Mouse (Mus musculus) embryonic facial prominence, embryonic 13.5 days (tissue): Measurements from ENCODE around the gene Gdpgp1. TPM values are rescaled to one million over a fixed set of nuclear protein-coding genes. Genes with fewer than 3 reads are reported as not detected.

ENCODE experiments used
- ATAC-seq: fragments of 200-750 bp; cut with Nextera tagmentation; 2 replicates; pipeline ENCODE4 v1.8.0; 2017; ENCODE audit warnings: low read depth; ENCODE audit not compliant: insufficient number of reproducible peaks, insufficient read depth, low FRiP score, low TSS enrichment
- H3K27ac ChIP-seq: fragments of 300-500 bp; sonication (generic); 2 replicates; pipeline ENCODE4 v1.5.1; 2015; ENCODE audit warnings: moderate library complexity, mild to moderate bottlenecking, inconsistent platforms
- H3K27me3 ChIP-seq: fragments of 300-500 bp; sonication (generic); 2 replicates; pipeline ENCODE4 v1.6.1; 2015; ENCODE audit warnings: mild to moderate bottlenecking, inconsistent platforms
- H3K36me3 ChIP-seq: fragments of 300-500 bp; sonication (generic); 2 replicates; pipeline ENCODE4 v1.6.1; 2015; ENCODE audit warnings: mild to moderate bottlenecking, inconsistent platforms
- H3K4me1 ChIP-seq: fragments of 300-500 bp; sonication (generic); 2 replicates; pipeline ENCODE4 v1.6.1; 2015; ENCODE audit warnings: inconsistent platforms
- H3K4me2 ChIP-seq: fragments of 300-500 bp; sonication (generic); 2 replicates; pipeline ENCODE4 v1.6.1; 2015; ENCODE audit warnings: moderate library complexity, mild to moderate bottlenecking, inconsistent platforms
- H3K4me3 ChIP-seq: fragments of 300-500 bp; sonication (generic); 2 replicates; pipeline ENCODE4 v1.5.1; 2015; ENCODE audit warnings: mild to moderate bottlenecking, inconsistent platforms
- H3K9ac ChIP-seq: fragments of 300-500 bp; sonication (generic); 2 replicates; pipeline ENCODE4 v1.6.1; 2015; ENCODE audit warnings: mild to moderate bottlenecking, inconsistent platforms
- H3K9me3 ChIP-seq: fragments of 300-500 bp; sonication (generic); 2 replicates; pipeline ENCODE4 v1.6.1; 2016; ENCODE audit warnings: inconsistent platforms
- WGBS: fragments of 180-500 bp; shearing (Covaris S2); methylation state at CpG from one replicate; pipeline ENCODE4 v1.1.7; 2015; ENCODE audit warnings: mixed read lengths; 5-methylcytosine and 5-hydroxymethylcytosine counted together
- polyA plus RNA-seq: library from polyadenylated mRNA; unstranded; fragments of >200 nt; fragmentation: Nextera tagmentation; extraction: Ambion mirVana; gene quantifications from 2 replicates; pipeline ENCODE4 v1.2.1, GENCODE M21; 2015

Gene Gdpgp1
- polyA plus RNA-seq, 1 experiment from 2014 or later, result 3.8 TPM

- ATAC-seq, result peak; percentile 77
- H3K36me3 ChIP-seq, result no peaks in the 10 kb centered on the region
- WGBS, result 11% methylated on average over 16 of the region's 16 CpGs
- H3K4me1 ChIP-seq, result peaks cover 63% of the 10 kb centered on the region
- H3K27ac ChIP-seq, result peak overlapping the region; percentile 95
- H3K4me3 ChIP-seq, result peak overlapping the region; percentile 25
- no peaks in the 10 kb centered on the region for H3K27me3 ChIP-seq
- H3K9ac ChIP-seq, result peak overlapping the region; percentile 61
- H3K4me2 ChIP-seq, result peak overlapping the region; percentile 57
- H3K9me3 ChIP-seq, result no peaks in the 10 kb centered on the region
These were observed 40.2 kb upstream of the Gdpgp1 start for GRCm38 (mm10) chr7:80192226-80193061.

DNA sequence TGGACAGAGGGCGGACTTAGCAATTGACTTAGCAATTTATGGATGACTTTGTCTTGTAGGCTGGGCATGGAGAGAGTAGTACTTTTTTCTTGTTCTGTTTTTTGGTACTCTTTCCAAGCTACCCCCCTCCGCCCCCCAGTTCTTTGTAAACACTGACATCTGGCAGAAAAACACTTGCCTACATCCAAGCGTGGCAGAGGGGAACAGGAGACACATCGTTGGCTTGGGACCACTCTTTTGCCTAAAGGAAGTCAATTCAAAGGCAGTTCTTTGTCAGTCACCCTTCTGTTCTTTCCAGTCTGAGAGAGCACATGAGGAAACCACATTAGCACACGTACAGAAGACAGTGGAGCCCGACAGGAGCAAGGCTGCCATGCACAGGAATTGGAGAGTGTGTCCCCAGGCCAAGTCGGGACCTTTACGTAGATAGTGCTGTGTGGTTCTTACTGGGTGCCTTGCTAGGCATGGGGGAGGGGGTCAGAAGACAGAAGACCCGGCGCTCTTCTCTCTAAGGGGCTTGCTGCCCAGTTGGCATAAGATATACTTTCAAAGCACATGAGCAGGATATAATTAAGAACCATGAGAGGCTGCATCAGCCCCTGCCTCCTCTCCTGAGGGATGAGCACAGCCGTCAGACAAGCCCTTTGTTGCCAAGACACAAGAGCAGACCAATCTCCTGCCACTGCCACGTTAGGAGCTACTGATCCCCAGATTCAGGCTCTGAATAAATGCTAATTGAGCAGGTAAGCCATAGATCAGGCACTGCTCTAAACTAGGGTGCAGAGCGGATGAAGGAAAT is 38.5 kb upstream of the Gdpgp1 start:
- H3K9ac ChIP-seq, result no peak overlapping the region
- no peaks in the 10 kb centered on the region for H3K9me3 ChIP-seq
- no peak overlapping the region for H3K4me2 ChIP-seq
- ATAC-seq, result no peak
- peak overlapping the region; percentile 18 for H3K27ac ChIP-seq
- H3K4me1 ChIP-seq, result peaks cover 56% of the 10 kb centered on the region
- no peaks in the 10 kb centered on the region for H3K36me3 ChIP-seq
- 48% methylated on average over 13 of the region's 13 CpGs for WGBS
- H3K4me3 ChIP-seq, result no peak overlapping the region
- no peaks in the 10 kb centered on the region for H3K27me3 ChIP-seq

DNA sequence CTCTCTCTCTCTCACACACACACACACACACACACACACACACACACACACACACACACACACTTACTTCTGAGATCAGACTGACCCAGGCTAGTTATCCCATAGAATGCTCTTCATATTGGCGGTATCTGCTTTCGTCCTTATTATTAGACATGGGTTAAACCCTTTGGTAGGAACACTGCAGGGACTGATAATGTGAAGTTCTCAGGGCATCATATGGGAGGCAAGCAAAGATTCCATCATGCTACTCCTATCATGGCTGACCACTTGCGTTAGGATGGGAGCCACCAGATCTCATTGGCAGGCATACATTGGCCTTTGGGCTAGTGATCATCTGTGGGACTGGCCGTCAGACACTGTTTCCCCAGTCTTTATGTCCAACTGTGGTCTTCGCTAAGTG is 37.5 kb upstream of the Gdpgp1 start:
- Histone ChIP-seq H3K4me1 (peaks cover 61% of the 10 kb centered on the region), H3K9me3 (no peaks in the 10 kb centered on the region), H3K27me3 (no peaks in the 10 kb centered on the region), H3K9ac (no peak overlapping the region), H3K4me3 (no peak overlapping the region), H3K4me2 (no peak overlapping the region), H3K27ac (no peak overlapping the region), H3K36me3 (no peaks in the 10 kb centered on the region)
- no peak for ATAC-seq
- WGBS, result 90% methylated on average over 5 of the region's 5 CpGs

DNA sequence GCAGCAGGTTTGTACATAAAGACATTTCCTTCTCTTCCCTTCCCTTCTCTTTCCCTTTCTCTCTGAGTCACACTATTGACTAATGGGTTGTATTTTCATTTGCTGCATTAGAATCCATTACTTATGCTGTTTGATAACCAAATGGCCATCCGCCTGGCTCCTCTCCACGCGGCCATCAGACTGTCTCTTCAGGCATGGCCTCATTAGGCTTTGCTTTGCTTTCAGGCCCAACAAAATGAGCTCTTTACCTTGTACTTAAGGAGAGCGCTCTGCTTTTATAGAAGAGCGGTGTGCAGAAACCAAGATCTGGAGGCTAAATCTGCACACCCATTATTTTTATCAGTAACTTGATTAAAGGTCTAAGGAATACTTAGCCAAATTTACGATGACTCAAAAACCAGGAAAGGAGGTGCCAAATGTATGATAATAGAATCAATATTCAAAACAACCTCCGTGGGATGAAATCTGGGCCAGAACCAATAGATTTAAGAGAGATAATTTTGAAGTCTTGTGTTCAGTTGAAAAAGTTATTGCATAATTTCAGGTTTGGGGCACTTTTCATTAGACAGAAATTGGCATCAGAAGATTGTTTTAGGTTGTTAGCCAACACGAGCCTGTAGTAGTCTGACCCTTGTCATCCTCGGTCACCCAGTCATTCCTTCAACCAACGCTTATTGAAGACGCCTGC is 36.9 kb upstream of the Gdpgp1 start:
- Histone ChIP-seq H3K4me3 (no peak overlapping the region), H3K27me3 (no peaks in the 10 kb centered on the region), H3K36me3 (no peaks in the 10 kb centered on the region), H3K9ac (no peak overlapping the region), H3K27ac (no peak overlapping the region), H3K4me2 (no peak overlapping the region), H3K9me3 (no peaks in the 10 kb centered on the region), H3K4me1 (peaks cover 63% of the 10 kb centered on the region)
- no peak for ATAC-seq
- WGBS, result 86% methylated on average over 10 of the region's 11 CpGs

- no peak for ATAC-seq
- H3K4me2 ChIP-seq, result peak overlapping the region; percentile 70
- H3K9me3 ChIP-seq, result no peaks in the 10 kb centered on the region
- peak overlapping the region; percentile 89; the same call in 1 of the 2 replicates for H3K9ac ChIP-seq
- peaks cover 63% of the 10 kb centered on the region for H3K4me1 ChIP-seq
- H3K27ac ChIP-seq, result peak overlapping the region; percentile 97
- H3K4me3 ChIP-seq, result peak overlapping the region; percentile 78
- 13% methylated on average over 4 of the region's 4 CpGs for WGBS
- H3K27me3 ChIP-seq, result no peaks in the 10 kb centered on the region
- peaks cover 5% of the 10 kb centered on the region for H3K36me3 ChIP-seq
These were observed 35.3 kb upstream of the Gdpgp1 start for GRCm38 (mm10) chr7:80197371-80197770.

GRCm38 (mm10) chr7:80197941-80198778 is 34.5 kb upstream of the Gdpgp1 start:
- peaks cover 13% of the 10 kb centered on the region for H3K36me3 ChIP-seq
- H3K27me3 ChIP-seq, result no peaks in the 10 kb centered on the region
- under 1% methylated on average over 71 of the region's 74 CpGs for WGBS
- H3K9ac ChIP-seq, result peak overlapping the region; percentile 89
- peak overlapping the region; percentile 70 for H3K4me2 ChIP-seq
- peak overlapping the region; percentile 78 for H3K4me3 ChIP-seq
- peak; percentile 87 for ATAC-seq
- H3K27ac ChIP-seq, result peak overlapping the region; percentile 97
- H3K4me1 ChIP-seq, result peaks cover 63% of the 10 kb centered on the region
- no peaks in the 10 kb centered on the region for H3K9me3 ChIP-seq

- H3K36me3 ChIP-seq, result peaks cover 18% of the 10 kb centered on the region
- H3K27ac ChIP-seq, result peak overlapping the region; percentile 97
- peaks cover 64% of the 10 kb centered on the region for H3K4me1 ChIP-seq
- WGBS, result under 1% methylated on average over 11 of the region's 11 CpGs
- peak overlapping the region; percentile 70 for H3K4me2 ChIP-seq
- peak overlapping the region; percentile 78 for H3K4me3 ChIP-seq
- peak overlapping the region; percentile 89 for H3K9ac ChIP-seq
- no peaks in the 10 kb centered on the region for H3K27me3 ChIP-seq
- ATAC-seq, result no peak
- H3K9me3 ChIP-seq, result no peaks in the 10 kb centered on the region
These were observed 33.8 kb upstream of the Gdpgp1 start for GRCm38 (mm10) chr7:80198863-80199262.

- Histone ChIP-seq H3K36me3 (peaks cover 18% of the 10 kb centered on the region), H3K9ac (peak overlapping the region; percentile 89), H3K27me3 (no peaks in the 10 kb centered on the region), H3K9me3 (no peaks in the 10 kb centered on the region), H3K4me1 (peaks cover 64% of the 10 kb centered on the region), H3K27ac (peak overlapping the region; percentile 97), H3K4me3 (peak overlapping the region; percentile 78), H3K4me2 (peak overlapping the region; percentile 70)
- WGBS, result 15% methylated on average over 6 of the region's 6 CpGs
- ATAC-seq, result no peak
These were observed 33.4 kb upstream of the Gdpgp1 start for GRCm38 (mm10) chr7:80199286-80199685.

DNA sequence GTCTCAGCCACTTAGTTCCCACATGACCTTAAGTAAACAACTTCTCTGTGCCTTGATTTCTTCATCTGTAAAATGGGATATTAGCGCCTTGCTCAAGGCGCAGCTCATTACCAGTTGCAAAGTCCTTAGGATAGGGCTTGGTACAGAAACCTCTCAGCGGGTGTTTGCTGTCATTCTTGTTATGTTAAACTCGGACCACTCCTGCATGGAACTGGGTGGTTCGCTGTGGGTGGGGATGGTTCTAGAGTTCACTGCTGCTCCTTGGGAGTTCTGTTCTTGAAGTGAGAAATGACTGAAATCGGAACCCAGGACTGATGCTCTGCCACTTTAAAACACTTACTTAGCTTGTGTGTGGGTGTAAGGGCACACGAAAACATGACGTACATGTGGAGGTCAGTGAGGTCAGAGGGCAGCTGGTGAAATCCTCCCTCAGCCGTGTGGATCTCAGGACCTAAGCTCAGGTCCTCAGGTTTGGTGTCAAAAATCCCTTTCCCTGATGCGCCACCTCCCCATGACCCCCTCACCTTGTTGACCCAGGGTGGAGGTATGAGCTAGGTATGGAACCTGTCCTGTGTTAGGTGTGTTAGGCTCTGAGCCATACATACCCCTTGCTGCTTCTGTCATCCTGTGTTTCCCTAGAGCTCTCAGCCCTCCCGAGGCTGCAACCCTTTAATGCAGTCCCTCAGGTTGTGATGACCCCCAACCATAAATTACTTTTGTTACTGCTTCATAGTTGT is 32.6 kb upstream of the Gdpgp1 start:
- 64% methylated on average over 11 of the region's 11 CpGs for WGBS

GRCm38 (mm10) chr7:80200588-80200945 is 32.1 kb upstream of the Gdpgp1 start:
- H3K4me2 ChIP-seq, result peak overlapping the region; percentile 70
- H3K4me3 ChIP-seq, result no peak overlapping the region
- peaks cover 18% of the 10 kb centered on the region for H3K36me3 ChIP-seq
- WGBS, result 70% methylated on average over 6 of the region's 6 CpGs
- H3K4me1 ChIP-seq, result peaks cover 75% of the 10 kb centered on the region
- H3K27ac ChIP-seq, result no peak overlapping the region
- H3K9ac ChIP-seq, result peak overlapping the region; percentile 89; the same call in 1 of the 2 replicates
- ATAC-seq, result no peak
- H3K9me3 ChIP-seq, result no peaks in the 10 kb centered on the region
- no peaks in the 10 kb centered on the region for H3K27me3 ChIP-seq

More for the DNA sequence above, 32.6 kb upstream of the Gdpgp1 start:
- Histone ChIP-seq H3K9me3 (no peaks in the 10 kb centered on the region), H3K4me1 (peaks cover 69% of the 10 kb centered on the region), H3K27me3 (no peaks in the 10 kb centered on the region), H3K27ac (no peak overlapping the region), H3K36me3 (peaks cover 18% of the 10 kb centered on the region), H3K4me2 (peak overlapping the region; percentile 70), H3K9ac (peak overlapping the region; percentile 89; the same call in 1 of the 2 replicates), H3K4me3 (peak overlapping the region; percentile 78)
- no peak for ATAC-seq
